Mouse (Mus musculus) frontal cortex, postnatal 25 days (tissue): ENCODE results near the gene Cpz.

ENCODE experiments used
- DNase-seq, 2 experiments: peaks; one replicate each; pipeline ENCODE4 v3.0.0; 2022; ENCODE audit warnings: low spot score in 2 of 2

Gene Cpz

DNA sequence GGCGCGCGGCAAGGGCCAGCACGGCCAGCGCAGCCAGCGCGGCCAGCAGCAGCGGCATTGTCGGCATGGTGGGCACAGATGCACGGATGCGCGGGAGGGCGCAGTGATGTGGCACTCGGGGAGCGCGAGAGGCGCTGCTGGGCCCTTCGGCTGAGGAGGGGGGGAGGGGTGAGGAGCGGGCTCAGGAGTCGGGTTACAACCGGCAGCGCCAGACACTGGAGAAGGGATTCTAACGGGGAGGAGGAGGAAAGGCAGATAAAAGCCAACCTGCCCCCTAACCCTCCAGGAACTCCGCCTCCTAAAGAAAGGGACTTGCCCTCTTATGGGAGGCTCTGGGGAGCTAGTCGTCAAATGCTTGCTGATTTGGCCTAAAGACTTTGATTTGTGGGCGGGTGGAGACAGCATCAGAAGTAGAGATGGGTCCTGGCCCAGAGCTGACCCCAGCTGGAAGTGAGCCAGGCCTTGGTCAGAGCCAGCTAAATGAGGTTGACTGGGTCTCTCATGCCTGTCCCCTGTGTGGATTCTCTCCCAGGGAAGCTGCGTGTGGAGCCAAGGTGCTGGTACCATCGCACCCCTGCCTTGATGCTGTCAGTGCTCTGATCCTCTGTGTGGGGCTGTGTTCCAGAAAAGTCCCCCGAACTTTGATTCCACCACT lies at the start of gene Cpz:
TSS of gene Cpz (minus strand) at position 230 of the 655 bp plus-strand sequence.
- no peak for DNase-seq

DNA sequence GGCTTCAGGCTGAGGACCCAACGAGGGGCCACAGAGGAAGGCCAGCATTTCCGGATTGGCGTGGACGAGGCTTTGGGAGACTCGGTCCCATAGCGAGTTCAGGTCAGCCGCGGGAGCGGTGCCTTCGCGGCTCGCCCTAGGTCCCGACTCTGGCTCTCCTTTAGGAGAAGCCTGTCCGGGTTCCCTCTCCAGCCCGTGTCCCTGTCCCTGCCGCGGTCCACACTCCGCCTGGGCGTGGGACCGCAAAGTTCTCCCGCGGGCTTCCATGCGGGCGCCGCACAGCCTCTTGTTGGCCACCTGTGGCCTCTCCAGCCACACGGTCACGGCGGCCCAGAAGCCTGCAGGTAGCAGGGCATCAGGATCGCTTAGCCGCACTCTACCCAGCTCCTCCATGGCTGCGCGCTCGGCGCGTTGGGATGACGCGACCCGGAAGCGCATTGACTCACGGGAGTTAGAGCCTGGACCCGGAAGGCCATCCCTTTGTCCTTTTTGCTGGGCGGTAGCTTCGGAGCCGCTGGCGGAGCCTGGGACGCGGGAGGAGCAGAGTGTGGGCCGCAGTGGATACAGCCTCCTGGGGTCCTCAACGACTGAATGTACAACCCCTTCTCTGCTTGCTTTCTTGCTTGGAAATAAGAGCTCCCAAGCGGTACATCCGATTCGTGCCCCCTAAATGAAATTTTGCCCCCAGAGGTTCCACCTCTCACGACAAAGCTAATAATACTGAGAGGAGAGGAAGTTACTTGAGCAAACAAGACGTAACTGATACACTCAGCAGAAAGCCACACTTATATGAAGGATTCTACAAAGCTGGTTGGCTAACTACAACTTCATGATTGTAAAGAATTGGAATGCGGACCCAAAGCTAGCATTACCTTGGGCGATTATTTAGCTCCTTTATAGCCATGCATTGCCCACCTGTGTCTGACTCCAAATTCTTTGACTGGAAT lies 49.4 kb upstream of the Cpz start, which contains the start of gene Trmt44:
TSS of gene Trmt44 (minus strand) at position 418 of the 947 bp plus-strand sequence.
- DNase-seq = peak; percentile 85 to 89

DNA sequence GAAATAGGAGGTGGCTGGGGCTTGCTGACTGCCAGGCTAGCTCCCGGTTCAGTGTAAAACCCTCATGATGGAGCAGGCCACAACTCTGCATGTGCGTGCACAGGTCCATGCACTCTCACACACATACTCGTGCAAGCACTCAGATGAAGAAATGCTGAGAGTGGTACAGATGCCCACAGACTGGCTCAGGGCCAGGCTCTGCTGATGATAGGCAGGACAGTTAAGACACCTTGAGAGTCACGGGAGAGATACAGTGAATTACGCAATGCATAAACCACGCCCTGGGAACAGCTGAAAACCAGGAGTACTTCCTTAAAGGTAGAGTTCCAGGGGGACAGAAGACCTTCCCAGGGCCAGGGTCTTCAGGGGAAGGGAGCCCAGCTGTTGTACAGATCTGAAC lies 46.0 kb upstream of the Cpz start:
- no peak for DNase-seq

DNA sequence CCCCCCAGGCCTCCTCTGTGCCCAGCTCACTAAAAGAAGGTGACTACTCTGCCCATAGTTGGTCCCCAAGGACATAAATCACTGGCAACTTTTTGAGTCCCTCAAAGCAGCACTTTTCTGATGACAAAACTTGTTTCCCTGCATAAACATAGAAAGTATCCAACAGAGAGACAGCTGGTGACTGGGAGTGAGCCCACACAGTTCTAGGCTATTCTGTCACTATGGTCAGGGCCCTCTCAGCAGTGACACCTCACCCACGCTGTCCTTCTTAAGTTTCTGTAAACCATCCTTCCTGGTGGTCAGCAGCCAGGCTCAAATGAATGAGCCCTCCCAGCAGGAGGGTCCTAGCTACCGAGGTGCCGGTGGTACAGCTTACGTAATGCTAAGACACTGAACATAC lies 41.1 kb upstream of the Cpz start:
- DNase-seq = no peak

DNA sequence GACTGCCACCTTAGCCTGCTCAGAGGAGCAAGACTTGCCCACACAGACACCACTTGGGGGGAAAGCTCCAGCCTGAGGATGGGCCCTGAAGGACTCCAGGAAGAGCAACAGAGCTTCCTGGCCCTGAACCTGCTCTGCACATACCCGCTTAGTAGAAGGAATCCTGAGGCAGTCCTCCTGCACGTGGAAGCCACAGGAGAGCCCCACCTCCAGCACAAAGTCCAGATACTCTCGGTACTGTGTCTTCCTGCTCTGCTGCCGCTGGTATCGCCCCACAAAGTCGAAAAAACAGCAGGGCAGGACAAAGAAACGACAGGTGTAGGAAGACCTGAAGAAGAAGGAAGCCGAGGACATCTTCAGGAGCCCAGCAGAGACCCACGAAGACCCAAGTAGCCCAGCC lies 39.7 kb upstream of the Cpz start:
- no peak for DNase-seq

DNA sequence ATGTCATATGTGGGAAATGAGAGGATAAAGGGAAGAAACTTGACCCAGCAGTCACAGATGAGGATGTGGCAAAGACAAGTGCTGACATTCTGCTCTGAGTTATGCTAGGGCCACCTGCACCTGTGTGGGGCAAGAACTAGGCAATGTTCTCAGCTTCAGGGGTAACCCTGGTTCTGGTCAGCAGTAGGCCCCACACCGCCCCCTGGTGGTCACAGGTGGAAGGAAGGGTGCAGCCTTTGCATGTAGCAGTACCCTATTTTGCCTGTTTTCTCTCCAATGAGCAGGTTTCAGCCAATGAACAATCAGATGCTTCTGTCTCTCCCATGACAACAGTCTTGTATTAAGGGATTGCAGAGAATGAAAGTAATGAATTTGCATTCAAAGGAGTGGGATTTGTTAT lies 38.0 kb upstream of the Cpz start:
- DNase-seq = peak; percentile 63 to 67

DNA sequence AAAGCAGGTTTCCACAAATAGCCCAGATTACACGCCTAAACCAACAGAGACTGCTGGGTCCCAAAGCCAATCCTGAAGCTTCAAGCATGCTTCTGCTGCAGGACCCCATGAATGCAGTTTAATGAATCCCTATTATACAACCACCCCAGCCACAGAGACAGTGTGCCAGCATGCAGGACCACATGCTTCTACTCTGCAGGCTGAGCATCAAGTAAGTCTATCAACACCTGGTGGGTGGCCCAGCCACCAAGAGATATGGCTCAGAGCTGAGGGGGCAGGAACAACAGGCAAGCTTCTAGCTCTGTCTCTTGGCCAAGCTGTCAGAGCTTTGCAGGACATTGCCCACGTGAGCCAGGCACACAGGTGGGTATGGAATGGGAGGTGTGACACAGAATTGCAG lies 37.1 kb upstream of the Cpz start:
- no peak for DNase-seq

DNA sequence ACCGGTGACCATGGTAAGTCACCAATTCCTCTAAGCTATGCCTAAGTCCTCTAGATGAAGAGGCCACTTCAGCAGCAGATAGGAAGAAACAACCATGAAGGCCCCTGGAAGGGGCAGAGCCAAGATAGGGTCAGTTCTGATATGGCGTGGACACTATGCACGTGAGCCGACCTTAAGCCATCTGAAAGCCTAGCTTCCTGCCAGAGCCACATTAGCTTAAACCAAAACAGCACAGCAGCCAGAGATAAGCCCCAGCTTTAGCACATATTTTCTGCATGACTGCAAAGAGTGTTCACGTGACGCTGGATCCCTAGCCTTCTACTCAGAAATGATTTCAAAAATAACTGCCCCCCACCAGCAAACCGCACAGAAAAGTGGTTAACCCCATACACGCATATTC lies 33.9 kb upstream of the Cpz start:
- no peak for DNase-seq

DNA sequence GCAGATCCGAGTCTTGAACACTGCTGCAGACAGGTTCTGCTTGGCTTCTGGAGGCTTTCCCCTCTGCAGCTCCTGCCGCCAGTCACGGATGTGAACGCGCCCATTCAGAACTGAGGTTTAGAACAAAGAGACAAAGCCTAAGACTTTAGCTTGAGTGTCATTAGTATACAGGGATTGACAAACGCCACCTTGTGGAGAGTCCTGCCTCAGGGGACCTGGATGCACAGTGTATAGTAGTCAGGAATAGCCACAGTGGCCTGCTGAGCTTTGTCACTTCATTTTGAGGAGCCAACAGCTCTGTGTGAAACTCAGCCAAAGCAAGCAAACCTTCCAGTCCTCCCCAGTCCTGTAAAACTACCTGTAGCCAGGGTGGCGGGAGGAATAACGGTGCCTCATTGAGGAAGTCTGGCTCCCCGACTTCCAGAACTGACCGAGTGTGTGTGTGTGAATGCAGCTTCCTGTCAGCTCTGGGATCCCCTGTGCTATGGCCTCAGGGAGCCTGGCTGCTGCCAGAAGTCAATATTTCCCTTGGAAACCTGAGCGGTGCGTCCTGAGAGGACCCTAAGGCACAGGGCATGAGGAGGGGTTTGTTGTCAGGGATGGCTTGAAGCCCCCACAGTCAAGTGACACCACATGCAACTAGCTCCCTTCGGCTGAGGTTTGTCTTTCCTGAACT lies 32.6 kb upstream of the Cpz start:
- no peak for DNase-seq

DNA sequence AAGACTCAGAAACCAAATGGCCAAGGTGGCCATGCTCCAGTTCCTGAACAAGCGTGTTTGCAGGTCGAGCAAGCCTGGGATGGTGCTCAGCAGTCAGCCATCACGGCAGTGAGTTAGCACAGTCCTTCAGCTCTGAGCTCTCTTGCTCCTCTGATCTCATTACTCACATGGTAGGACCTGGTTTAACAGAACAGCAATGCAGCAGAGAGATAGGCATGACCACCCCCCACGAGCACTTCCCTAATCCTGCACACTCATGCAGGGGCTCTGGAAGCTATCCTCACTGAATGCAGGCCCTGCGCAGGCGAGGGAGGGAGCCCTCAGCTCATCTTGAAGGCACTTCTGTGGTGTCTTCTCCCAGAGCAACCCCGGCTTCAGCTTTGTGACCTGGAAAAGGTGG lies 30.9 kb upstream of the Cpz start:
- DNase-seq = no peak

DNA sequence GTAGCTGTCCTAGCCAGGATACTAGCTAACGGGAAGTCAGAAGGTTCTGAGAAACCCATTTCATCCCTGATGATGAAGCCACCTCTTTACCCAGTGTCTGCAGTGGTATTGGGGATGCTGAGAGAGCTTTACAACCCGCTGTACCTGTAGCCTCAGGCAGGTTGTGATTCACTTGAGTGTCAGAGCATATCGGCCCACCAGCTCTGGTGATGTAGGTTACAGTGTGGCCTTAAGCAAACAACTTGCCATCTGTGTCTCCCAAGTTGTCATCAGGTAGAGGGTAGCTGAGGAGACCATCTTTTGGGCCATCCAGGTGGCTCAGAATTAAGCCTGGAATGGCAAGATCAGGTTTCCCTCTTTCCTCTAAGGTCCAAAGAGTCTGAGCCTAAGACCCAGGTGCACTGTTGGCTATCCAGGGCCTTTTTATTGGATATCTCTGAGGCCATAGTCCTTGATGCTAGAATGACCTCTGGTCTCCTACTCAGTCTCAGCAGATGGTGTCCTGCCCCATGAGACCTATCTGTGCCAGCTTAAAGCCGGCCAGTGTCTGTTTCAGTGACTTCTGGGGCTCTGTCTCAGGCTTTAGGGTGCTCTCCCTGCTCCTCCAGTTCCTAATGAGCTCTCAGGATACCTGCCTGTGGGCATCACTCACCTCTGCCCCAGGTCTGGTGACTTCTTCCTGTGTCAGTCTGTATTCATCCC lies 27.5 kb upstream of the Cpz start:
- no peak for DNase-seq

DNA sequence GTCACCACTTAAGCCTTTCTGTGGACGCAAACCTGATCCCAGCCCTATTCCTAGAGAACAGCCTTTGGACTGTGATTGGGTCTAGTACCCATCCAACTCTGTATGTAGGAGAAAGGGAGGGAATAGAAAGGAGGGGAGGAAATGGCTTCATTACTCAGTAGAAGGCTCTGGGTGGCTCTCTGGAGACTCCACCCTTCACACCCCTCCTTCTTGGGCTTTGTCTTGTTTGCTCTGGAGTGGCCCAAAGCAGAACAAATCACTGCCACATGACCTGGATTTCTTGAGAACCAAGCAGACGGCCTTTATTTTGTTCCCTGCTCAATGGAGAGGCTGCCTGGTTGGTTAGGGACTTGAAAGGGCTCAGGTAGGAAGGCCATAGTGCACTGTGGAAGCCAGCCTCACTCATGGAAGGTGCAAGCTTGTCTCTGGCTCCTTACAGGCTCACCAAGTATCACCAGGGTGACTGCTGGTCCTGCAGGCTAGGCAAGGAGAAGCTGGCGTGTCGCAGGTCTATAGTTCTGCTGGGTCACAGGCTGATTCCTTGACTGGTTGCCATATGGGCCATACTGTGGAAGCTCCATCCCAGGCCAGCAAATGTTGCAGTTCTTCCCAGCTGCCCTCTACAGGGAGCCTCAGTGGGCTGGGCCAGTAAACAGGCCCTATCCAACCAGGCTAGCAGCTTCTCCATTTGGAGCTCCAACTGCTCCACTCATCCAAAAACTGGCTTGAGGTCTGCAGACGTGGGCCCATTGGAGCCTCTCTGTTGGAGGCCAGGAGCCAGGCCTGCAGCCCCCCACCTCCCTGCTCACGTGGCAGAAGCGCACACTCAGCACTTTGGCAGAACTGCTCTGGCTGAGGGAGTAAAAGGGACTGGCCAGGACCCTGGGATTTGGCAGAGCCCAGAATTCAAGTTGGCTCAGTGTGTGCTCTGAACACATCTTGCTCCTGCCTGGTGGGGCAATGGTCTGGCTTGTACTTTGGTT lies 26.6 kb upstream of the Cpz start:
- DNase-seq = no peak

DNA sequence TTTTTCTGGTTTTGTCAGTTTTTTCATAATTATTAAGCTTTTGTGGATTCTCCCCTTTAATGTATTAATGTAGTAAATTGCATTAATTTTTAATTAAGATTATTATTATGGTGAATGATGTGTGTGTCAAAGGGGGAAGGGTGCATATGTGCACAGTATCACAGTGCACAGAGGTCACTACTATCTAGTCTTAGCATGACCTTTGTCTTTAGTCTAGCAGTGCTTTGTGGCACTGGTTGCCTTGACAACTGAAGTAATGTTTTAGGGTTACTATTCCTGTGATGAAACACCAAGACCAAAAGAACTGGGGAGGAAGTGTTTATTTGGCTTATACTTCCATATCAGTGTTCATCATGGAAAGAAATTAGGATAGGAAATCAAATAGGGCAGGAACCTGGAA lies 20.6 kb upstream of the Cpz start:
- DNase-seq = no peak

DNA sequence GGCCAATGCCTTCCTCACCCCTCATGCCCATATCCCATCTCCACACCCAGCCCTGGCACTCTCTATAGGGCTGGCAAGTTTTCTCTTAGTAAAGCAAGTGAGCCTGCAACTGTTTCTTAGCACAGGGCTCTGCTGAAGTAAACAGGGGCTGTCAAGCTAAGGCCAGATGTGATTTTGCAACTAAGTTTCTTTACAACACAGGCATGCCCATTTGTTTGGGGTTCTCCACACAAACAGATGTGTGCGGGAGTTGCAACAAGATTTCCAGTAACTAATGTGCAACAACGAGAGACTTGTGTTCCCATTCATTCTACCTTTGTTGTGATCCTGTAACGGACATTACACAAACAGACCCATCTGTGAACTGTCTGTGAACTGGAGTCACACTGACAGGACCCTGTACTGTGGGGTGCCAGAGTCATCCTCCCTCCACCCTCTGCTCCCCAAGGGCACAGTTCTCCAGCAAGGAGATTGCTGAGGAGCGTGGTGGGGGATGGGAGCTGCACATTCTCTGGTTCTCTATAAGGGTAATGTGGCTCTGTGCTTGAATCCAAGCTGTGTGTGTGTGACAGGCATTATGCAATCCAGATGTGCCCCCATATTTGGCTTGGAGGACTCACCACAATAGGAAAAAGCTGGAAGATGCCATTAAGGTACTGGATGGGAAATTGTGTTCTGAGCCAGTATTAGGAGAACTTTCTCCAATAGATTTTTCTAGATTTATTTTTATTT lies 15.7 kb upstream of the Cpz start:
- DNase-seq = no peak

DNA sequence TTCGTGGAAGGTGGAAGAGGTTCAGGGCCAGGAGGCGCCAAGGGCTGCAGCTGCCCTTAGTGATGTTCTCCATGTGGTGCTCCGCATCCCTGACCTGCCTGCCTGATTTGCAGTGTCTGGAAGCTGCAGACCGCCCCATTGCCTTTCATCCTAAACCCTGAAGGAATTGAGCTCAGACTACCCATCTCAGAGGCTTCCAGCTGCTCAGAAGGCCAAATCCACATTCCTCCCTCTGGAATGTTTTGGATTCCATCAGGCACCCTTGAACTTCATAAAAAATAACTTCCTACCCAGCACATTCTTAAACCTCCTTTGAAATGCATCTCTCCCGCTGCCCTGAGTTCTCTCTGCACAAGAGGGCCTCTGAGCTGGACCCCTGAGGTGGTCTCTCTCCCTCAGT lies 15.1 kb upstream of the Cpz start:
- no peak for DNase-seq

DNA sequence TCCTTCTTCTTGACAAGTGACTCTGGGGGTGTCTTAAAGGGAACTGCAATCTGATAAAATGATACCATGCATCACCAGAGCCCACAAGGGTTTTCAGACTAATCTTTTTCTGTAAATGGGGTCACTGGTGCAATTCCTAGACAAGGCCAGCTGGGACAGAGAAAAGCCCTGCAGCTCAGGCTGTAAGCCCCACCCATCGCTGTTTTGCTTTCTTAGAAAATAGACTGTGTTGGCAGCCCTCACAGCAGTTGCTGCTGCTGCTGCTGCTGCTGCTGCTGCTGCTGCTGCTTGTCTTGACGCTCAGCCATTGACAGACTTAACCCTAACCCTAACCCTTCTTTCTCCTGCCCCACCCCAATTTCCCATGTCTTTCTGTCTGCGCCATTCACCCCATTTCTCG lies 14.1 kb upstream of the Cpz start:
- DNase-seq = no peak

DNA sequence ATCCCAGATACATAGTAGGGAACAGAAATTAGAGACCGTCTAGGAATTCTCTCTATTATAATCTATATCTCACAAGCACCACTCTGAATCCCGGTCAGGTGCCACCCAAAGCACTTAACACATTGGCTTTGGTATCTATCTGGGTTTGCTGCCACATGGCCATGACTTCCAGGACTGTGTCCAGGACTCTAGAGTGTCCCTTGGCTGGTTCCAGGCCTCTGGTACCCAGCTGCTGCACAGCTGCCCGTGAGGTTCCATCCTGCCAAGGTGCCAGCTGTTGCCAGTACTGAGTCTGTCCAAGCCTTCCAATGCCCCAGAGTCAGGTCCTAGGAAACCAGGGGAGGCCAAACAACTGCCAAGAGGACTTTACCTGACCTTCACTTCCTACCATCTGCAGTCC lies 12.5 kb upstream of the Cpz start:
- no peak for DNase-seq

DNA sequence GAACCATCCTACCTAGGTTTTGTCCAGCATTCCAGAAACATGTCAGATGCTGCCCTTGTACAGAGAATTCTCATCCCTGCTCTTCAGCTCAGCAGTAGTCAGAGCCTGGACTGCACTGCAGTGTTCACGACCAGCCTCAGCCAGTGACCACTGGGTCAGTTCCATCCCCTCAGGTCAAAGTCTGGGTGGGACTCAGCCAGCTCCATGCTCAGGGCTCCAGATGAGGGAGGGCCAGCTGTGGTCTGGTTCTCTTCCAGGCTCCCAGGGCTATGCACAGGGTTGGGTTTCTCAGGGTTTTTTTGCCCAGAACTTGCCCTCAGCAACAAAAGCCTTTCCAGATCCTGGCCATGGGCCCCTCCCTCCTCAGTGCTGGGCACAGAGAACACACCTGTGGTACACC lies 12.0 kb upstream of the Cpz start:
- DNase-seq = no peak

DNA sequence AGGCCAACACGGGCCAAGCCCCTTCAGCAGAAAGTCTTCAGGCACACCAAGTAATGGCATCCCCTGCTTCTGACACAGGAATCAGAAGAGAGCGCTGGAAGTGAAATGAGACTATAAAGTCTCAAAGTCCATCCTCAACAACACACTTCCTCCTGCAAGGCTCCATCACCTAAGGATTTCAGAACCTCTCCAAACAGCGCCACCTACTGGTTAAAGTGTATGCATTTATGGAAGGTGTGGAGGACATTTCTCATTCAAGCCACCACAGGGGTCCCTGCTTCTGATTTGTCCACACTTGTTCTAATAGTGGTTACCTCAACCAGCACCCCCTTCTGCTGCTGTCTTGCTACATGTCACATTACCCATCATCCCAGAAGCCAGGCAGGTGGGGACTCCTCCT lies 10.8 kb upstream of the Cpz start:
- no peak for DNase-seq

DNA sequence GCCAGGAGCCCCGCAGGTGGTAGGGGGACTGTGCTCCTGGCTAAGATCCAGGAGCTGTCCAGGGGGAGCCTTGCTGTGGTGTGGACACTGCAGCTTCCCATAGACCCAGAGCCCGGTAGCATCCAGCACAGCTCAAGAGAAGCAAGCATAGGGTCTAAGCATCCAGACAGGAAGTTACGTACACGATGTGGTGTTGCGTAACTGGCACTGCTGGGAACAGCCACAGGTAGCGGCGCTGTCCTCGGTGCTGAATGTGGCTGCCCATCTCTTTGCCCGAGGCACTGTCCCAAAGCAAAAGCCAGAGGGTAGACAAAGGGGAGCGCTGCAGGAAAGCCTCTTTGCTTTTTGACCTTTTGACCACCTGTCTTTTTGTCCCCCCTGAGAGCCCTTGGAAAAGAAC lies 6.1 kb upstream of the Cpz start:
- DNase-seq = no peak
